Mouse (Mus musculus): ENCODE results near the gene Pagr1a.
A peak's percentile ranks its signal among the peaks of the same experiment; 100 is the strongest.

Pagr1a gene

GRCm38 (mm10) chr7:127016971-127017949 is at the start of gene Pagr1a:
TSS of gene Pagr1a (minus strand) at chr7:127017352.
- DNase-seq, result peak; percentile 98

- no peak for DNase-seq
Observed at GRCm38 (mm10) chr7:127066317-127066716, 49.2 kb upstream of the Pagr1a start.

- no peak for DNase-seq
Observed at GRCm38 (mm10) chr7:127065538-127065937, 48.4 kb upstream of the Pagr1a start.

GRCm38 (mm10) chr7:127055026-127055585 is 38.0 kb upstream of the Pagr1a start:
- no peak for DNase-seq

- peak; percentile 83 for DNase-seq
Observed at GRCm38 (mm10) chr7:127041851-127042672, 24.9 kb upstream of the Pagr1a start, which contains the start of gene Kif22. TSS of gene Kif22 (minus strand) at chr7:127042471.

GRCm38 (mm10) chr7:127031244-127031643 is 14.1 kb upstream of the Pagr1a start:
- DNase-seq, result peak; percentile 18

- no peak for DNase-seq
Observed at GRCm38 (mm10) chr7:127030172-127030571, 13.0 kb upstream of the Pagr1a start.

- DNase-seq, result no peak
Observed at GRCm38 (mm10) chr7:127027885-127028284, 10.7 kb upstream of the Pagr1a start.

- DNase-seq, result peak; percentile 100
Observed at GRCm38 (mm10) chr7:127026984-127027726, 10.0 kb upstream of the Pagr1a start, which contains the start of gene Maz. TSS of gene Maz (minus strand) at chr7:127027037.

- DNase-seq, result no peak
Observed at GRCm38 (mm10) chr7:127026616-127026983, 9.4 kb upstream of the Pagr1a start.

- DNase-seq, result peak; percentile 89
Observed at GRCm38 (mm10) chr7:127026161-127026600, 9.0 kb upstream of the Pagr1a start.

GRCm38 (mm10) chr7:127025556-127026160 is 8.5 kb upstream of the Pagr1a start:
- DNase-seq, result no peak

GRCm38 (mm10) chr7:127024755-127025555 is 7.8 kb upstream of the Pagr1a start:
- DNase-seq, result peak; percentile 92

- peak; percentile 69 for DNase-seq
Observed at GRCm38 (mm10) chr7:127023896-127024690, 6.9 kb upstream of the Pagr1a start.

GRCm38 (mm10) chr7:127023272-127023691 is 6.1 kb upstream of the Pagr1a start:
- peak; percentile 79 for DNase-seq

GRCm38 (mm10) chr7:127022528-127023271 is 5.5 kb upstream of the Pagr1a start:
- DNase-seq, result peak; percentile 39

- peak; percentile 52 for DNase-seq
Observed at GRCm38 (mm10) chr7:127021563-127022527, 4.7 kb upstream of the Pagr1a start.
